Mouse (Mus musculus) MN1 (cell line): ENCODE measurements around the gene Wdpcp.

Experiments
- DNase-seq: peaks from one replicate; pipeline ENCODE4 v3.0.0-alpha.2; 2016; ENCODE audit warnings: low spot score

Gene Wdpcp

GRCm38 (mm10) chr11:21749487-21749886 is 177.5 kb downstream of the Wdpcp start:
- DNase-seq = no peak

- DNase-seq = no peak
These were observed 191.2 kb downstream of the Wdpcp start for GRCm38 (mm10) chr11:21763201-21763600.

DNA sequence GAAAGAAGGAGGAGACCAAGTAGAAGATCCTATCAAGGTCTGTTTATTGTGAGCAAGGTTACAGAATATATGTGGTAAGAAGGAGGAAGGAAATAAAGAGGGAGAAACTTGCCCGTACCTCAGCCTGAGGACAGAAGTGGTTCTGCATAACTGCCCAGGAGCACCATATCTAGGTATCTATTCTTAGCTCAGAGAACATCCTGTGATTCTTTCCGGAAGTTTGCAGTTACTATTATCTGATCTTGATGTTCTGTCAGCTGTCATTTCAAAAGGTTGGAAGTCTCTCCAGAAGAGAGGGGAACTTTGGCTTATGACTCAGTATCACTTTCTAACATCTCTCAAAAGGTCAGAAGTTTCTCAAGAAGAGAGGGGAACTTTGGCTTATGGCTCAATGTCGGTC is 216.8 kb downstream of the Wdpcp start:
- DNase-seq = no peak

DNA sequence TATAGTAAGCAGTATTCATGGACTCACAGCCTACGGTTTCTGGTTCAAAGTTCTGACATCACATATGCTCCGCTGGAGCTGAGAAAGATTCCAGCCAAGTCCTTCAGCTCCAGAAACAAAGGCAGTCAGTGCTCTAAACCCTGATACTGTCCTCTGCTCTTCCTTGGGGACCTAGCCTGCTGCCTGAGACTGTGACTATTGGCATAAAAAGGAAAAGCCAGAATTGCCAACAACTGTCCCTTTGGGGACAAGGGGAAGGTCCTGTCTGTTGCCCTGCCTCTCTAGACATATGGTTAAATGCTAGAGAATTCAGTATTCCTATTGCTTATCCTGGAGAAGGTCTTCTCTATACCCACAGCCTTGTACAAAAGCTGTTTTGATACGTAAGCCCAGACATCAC is 252.9 kb downstream of the Wdpcp start:
- DNase-seq = no peak

GRCm38 (mm10) chr11:21826521-21826920 is 254.5 kb downstream of the Wdpcp start:
- DNase-seq = no peak

- no peak for DNase-seq
These were observed 275.0 kb downstream of the Wdpcp start for GRCm38 (mm10) chr11:21847040-21847439.

- DNase-seq = peak; percentile 51
These were observed 292.0 kb downstream of the Wdpcp start for GRCm38 (mm10) chr11:21864000-21864399.

DNA sequence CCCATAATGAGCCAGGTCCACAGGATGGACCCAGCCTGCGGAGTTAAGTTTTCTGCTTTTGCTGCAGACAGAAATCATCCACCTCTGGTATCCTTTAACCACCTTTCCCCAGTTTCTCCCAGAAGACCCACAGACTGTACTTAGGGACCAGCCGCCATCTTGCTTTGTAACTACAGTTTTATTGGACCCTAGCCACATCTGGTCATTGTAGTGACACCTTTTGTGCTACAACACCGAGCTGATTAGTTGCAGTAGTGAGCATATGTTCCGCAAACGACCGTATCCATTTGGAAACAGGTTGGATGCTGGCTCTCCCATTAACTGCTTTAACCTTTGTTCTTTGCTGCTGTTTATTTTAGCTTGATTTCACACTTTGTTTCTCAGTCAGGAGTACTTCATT is 292.5 kb downstream of the Wdpcp start:
- no peak for DNase-seq

- no peak for DNase-seq
These were observed 296.6 kb downstream of the Wdpcp start for GRCm38 (mm10) chr11:21868675-21869074.

DNA sequence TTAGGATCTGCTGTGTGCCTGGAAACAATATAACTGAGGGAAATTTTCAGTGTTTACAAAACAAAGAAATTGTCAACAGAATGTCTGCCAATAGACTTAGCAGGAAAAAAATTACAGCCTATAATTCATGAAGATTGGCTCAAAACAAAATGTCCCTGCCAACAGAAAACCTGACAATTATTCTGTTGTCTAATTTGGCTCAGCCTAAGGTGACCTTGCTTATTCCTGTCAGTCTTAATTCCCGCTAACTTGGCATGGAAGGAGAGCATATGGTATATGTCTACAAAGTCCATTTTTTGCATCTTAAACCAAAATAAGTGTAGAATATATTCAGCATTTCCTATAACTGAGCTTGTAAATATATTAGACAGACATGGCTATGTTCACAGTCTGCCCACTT is 298.8 kb downstream of the Wdpcp start:
- DNase-seq = no peak

DNA sequence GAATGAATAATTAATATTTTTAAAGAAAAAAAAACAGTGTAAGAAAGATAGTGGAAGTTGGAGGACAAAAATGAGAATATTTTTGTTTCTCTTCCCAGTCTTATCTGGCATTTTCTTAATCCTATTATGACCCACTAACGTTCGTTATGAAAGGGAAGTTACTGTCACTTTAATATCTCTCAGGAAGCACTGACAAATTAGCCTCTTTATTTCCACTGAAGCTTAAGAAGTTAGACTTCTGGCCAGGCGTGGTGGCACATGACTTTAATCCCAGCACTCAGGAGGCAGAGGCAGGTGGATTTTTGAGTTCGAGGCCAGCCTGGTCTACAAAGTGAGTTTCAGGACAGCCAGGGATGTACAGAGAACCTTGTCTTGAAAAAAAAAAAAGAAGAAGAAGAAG is 299.7 kb downstream of the Wdpcp start:
- no peak for DNase-seq

DNA sequence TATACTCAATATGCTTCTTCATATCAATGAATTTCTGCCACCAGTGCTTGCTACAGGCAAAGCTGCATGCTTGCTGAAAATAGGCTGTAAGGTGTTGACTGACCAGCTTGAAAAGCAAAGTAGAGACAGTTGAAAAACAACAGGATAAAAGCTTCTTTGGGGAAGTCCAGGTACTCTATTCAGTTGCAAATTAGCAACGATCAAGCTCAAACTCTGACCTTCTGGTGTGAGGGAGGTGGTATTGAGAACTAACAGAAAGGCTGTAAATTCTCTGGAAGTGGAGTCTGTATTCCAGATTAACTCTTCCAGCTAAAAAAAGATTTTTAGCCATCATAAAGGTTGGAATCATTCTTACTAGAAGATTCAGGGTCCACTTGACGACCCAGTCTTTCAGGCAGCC is 303.0 kb downstream of the Wdpcp start:
- DNase-seq = no peak

DNA sequence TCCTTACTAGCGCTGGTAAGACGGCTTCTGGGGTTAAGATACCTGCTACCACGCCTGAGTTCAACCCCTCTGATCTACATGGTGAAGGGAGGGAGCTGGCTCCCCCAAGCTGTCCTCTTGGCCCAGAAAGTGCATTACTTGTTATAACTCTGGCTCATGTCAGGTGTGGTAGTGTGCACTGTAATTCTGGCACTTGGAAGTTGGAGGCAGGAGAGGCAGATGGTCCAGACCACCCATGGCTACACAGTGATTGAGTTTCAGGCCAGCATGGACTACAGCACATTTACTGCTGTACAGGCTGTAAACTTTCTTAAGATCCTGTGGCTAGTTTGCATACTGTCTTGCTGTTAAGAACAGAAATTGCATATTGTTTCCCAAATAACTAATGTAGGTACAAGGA is 322.7 kb downstream of the Wdpcp start:
- DNase-seq = no peak

GRCm38 (mm10) chr11:21922531-21922930 is 350.5 kb downstream of the Wdpcp start:
- no peak for DNase-seq
